Mouse (Mus musculus) limb, embryonic 12.5 days (tissue): ENCODE results near the gene Ncoa3. TPM values are rescaled to one million over a fixed set of nuclear protein-coding genes. Genes with fewer than 3 reads are reported as not detected.

ENCODE experiments used
- ATAC-seq: fragments of 200-750 bp; cut with Nextera tagmentation; 2 replicates; pipeline ENCODE4 v1.8.0; 2017; ENCODE audit warnings: low read depth, moderate TSS enrichment; ENCODE audit not compliant: insufficient number of reproducible peaks, insufficient read depth, low FRiP score, low TSS enrichment
- H3K27ac ChIP-seq: fragments of 300-500 bp; sonication (generic); 2 replicates; pipeline ENCODE4 v1.5.1; 2016; ENCODE audit warnings: mild to moderate bottlenecking, moderate library complexity
- H3K27me3 ChIP-seq: fragments of 300-500 bp; sonication (generic); 2 replicates; pipeline ENCODE4 v1.6.1; 2016; ENCODE audit warnings: mild to moderate bottlenecking, moderate library complexity
- H3K36me3 ChIP-seq: fragments of 300-500 bp; sonication (generic); 2 replicates; pipeline ENCODE4 v1.6.1; 2016; ENCODE audit warnings: mild to moderate bottlenecking, moderate library complexity
- H3K4me1 ChIP-seq: fragments of 300-500 bp; sonication (generic); replicated peaks from 2 replicates; pipeline ENCODE4 v1.6.1; 2016
- H3K4me2 ChIP-seq: fragments of 300-500 bp; sonication (generic); 2 replicates; pipeline ENCODE4 v1.6.1; 2016; ENCODE audit warnings: mild to moderate bottlenecking, moderate library complexity
- H3K4me3 ChIP-seq: fragments of 300-500 bp; sonication (generic); replicated peaks from 2 replicates; pipeline ENCODE4 v1.5.1; 2016; ENCODE audit warnings: mild to moderate bottlenecking
- H3K9ac ChIP-seq: fragments of 300-500 bp; sonication (generic); replicated peaks from 2 replicates; pipeline ENCODE4 v1.6.1; 2016; ENCODE audit warnings: mild to moderate bottlenecking, moderate library complexity
- H3K9me3 ChIP-seq: fragments of 300-500 bp; sonication (generic); 2 replicates; pipeline ENCODE4 v1.6.1; 2016; ENCODE audit warnings: mild to moderate bottlenecking, moderate library complexity
- WGBS: fragments of 180-500 bp; shearing (Covaris S2); methylation state at CpG from one replicate; pipeline ENCODE4 v1.1.7; 2016; 5-methylcytosine and 5-hydroxymethylcytosine counted together
- polyA plus RNA-seq: library from polyadenylated mRNA; unstranded; fragments of >200 nt; fragmentation: Nextera tagmentation; extraction: Ambion mirVana; gene quantifications from 2 replicates; pipeline ENCODE4 v1.2.1, GENCODE M21; 2016

The Ncoa3 gene
- polyA plus RNA-seq, 1 experiment from 2014 or later = 13.4 TPM

DNA sequence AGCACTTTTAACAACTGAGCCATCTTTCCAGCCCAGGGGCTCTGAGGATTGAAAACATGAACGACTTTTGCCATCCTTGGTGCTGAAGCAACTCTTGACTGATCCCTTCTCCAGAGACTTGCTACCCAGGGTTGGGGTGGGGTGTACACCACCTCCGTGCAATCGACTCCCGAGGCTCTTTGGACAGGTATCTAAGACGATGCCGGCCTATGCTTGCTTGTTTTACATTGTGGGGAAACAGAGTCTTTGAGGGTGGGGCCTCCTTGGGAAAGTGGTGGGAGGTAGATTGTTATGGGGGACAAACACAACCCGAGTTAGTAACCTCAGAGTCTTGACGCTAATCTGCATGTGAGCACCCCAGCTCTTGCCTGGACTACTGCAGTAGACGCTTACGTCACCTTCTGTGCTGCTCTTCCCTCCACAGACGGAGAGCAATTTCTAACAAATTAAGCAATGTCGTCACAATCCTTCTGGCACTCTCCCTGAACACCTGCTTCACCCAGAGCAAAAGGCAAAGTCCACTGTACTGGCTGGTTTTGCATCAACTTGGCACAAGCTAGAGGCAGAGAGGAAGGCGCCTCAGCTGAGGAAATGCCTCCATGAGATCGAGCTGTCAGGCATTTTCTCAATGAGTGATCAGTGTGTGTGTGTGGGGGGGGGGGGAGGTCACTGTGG, 129.4 kb downstream of the Ncoa3 start:
- Histone ChIP-seq H3K36me3 (peaks cover 100% of the 10 kb centered on the region), H3K4me2 (no peak overlapping the region), H3K27me3 (no peaks in the 10 kb centered on the region), H3K9me3 (no peaks in the 10 kb centered on the region), H3K27ac (no peak overlapping the region), H3K9ac (no peak overlapping the region), H3K4me3 (no peak overlapping the region), H3K4me1 (no peaks in the 10 kb centered on the region)
- 87% methylated on average over 14 of the region's 14 CpGs for WGBS
- no peak for ATAC-seq

DNA sequence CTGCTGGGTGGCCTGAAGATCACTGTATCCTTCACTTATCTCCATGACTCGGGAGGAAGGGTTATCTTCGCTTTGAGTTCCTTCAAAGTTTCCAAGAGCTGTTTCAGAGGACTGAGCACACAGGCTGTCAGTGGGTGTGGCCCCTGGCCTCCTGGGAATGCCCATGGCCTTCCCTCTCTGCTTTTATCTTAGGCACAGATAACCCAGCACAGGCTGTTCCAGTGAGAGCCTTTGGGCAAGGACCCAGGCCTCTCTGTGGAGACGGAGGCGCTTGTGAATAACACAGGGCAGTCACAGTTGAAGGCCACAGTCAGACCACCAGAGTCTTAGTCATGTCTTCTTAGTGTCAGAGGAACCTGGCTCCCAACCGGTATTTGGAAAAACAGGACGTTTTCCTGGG, 130.3 kb downstream of the Ncoa3 start:
- Histone ChIP-seq H3K4me1 (no peaks in the 10 kb centered on the region), H3K27ac (no peak overlapping the region), H3K4me3 (no peak overlapping the region), H3K9me3 (no peaks in the 10 kb centered on the region), H3K27me3 (no peaks in the 10 kb centered on the region), H3K4me2 (no peak overlapping the region), H3K36me3 (peaks cover 100% of the 10 kb centered on the region), H3K9ac (no peak overlapping the region)
- WGBS = 89% methylated on average over 6 of the region's 6 CpGs
- ATAC-seq = no peak

Other genes with a start within 250 kb of the Ncoa3 start
- gene Zmynd8, start 93.6 kb upstream of the Ncoa3 start, polyA plus RNA-seq = 55.3 and 57.0 TPM in 2 replicates
- 176 and 187 TPM in 2 replicates for gene Sulf2, start 163.0 kb downstream of the Ncoa3 start, polyA plus RNA-seq